Mouse (Mus musculus) neural tube, embryonic 12.5 days (tissue): ENCODE measurements around the gene Podn. TPM values are rescaled to one million over a fixed set of nuclear protein-coding genes. Genes with fewer than 3 reads are reported as not detected.

Experiments used
- ATAC-seq: fragments of 200-750 bp; cut with Nextera tagmentation; 2 replicates; pipeline ENCODE4 v1.8.0; 2017; ENCODE audit warnings: low read depth, mild to moderate bottlenecking, moderate TSS enrichment, moderate library complexity; ENCODE audit not compliant: low FRiP score
- H3K27ac ChIP-seq: fragments of 300-500 bp; sonication (generic); 2 replicates; pipeline ENCODE4 v1.5.1; 2016
- H3K27me3 ChIP-seq: fragments of 300-500 bp; sonication (generic); replicated peaks from 2 replicates; pipeline ENCODE4 v1.6.1; 2016; ENCODE audit warnings: mild to moderate bottlenecking
- H3K36me3 ChIP-seq: fragments of 300-500 bp; sonication (generic); 2 replicates; pipeline ENCODE4 v1.6.1; 2016; ENCODE audit warnings: mild to moderate bottlenecking
- H3K4me1 ChIP-seq: fragments of 300-500 bp; sonication (generic); 2 replicates; pipeline ENCODE4 v1.6.1; 2016
- H3K4me2 ChIP-seq: fragments of 300-500 bp; sonication (generic); replicated peaks from 2 replicates; pipeline ENCODE4 v1.6.1; 2016; ENCODE audit warnings: mild to moderate bottlenecking
- H3K4me3 ChIP-seq: fragments of 300-500 bp; sonication (generic); 2 replicates; pipeline ENCODE4 v1.5.1; 2016
- H3K9ac ChIP-seq: fragments of 300-500 bp; sonication (generic); 2 replicates; pipeline ENCODE4 v1.6.1; 2016; ENCODE audit warnings: mild to moderate bottlenecking
- H3K9me3 ChIP-seq: fragments of 300-500 bp; sonication (generic); 2 replicates; pipeline ENCODE4 v1.6.1; 2016; ENCODE audit warnings: mild to moderate bottlenecking
- WGBS: fragments of 180-500 bp; shearing (Covaris S2); methylation state at CpG from one replicate; pipeline ENCODE4 v1.1.7; 2016; 5-methylcytosine and 5-hydroxymethylcytosine counted together
- polyA plus RNA-seq: library from polyadenylated mRNA; unstranded; fragments of >200 nt; fragmentation: Nextera tagmentation; extraction: Ambion mirVana; gene quantifications from 2 replicates; pipeline ENCODE4 v1.2.1, GENCODE M21; 2016

The Podn gene
- polyA plus RNA-seq, 1 experiment from 2014 or later: 0.20 TPM

DNA sequence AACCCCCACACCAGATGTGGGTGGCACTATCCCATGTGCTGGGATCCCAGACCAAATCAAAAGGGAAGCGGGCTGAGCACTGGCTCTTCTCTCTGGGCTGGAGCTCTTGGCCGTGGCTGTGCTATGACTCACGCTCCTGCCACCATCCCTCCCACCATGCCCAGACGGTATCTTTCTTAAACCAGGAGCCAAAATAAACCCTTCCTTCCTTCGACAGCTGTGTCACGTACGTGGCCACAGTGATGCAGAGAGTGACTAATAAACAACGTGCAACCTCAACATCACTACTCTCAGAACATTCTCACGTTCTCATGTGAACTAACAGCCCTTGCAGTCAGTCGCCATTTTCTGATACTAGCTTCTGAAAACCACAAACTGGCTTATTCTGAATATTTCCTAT, 38.1 kb downstream of the Podn start:
- Histone ChIP-seq H3K27me3 (no peaks in the 10 kb centered on the region), H3K4me3 (no peak overlapping the region), H3K9me3 (no peaks in the 10 kb centered on the region), H3K4me2 (no peak overlapping the region), H3K4me1 (no peaks in the 10 kb centered on the region; the same call in 1 of the 2 replicates), H3K9ac (no peak overlapping the region), H3K27ac (no peak overlapping the region), H3K36me3 (peaks cover 55% of the 10 kb centered on the region)
- 91% methylated on average over 10 of the region's 10 CpGs for WGBS
- ATAC-seq: no peak

DNA sequence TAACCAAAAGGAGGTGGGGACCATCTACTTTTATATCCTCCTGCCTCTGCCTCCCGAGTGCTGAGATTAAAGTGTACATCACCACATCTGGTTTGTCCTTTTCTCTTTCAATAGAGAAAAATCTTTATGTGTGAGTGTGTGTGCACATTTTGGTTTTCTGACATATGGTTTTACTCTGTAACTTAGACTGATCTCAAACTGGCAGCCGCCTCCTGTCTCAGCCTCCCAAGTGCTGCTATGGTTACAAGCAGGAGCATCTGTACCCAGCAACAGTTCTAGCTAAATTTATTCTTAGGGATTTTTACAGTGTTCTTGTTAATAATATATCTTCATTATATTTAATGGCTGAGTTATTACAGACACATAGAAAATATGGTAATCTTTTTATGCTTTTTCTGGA, 39.0 kb downstream of the Podn start:
- Histone ChIP-seq H3K27ac (no peak overlapping the region), H3K9me3 (no peaks in the 10 kb centered on the region), H3K4me2 (no peak overlapping the region), H3K4me3 (no peak overlapping the region), H3K27me3 (no peaks in the 10 kb centered on the region), H3K4me1 (no peaks in the 10 kb centered on the region; the same call in 1 of the 2 replicates), H3K9ac (no peak overlapping the region), H3K36me3 (peaks cover 55% of the 10 kb centered on the region)
- WGBS: 92% methylated on average over 2 of the region's 2 CpGs
- no peak for ATAC-seq

DNA sequence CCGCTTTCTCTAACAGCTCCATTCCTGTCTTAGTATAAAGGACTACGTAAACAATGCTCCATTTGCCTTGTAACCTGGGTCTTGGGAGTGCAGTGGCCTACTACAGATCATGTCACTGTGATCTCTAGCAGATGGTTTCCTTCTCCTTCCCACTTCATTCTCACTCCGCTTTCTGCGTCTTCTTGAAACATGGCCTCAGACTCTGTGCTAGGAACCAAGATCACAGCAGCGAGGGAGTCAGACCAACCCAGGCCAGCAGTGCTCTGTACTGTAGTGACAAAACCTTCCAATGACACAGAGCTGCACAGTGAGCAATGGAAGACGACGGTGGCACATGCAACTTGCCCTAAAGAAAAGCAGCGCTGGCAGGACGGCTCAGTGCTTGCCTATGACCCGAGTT, 40.4 kb downstream of the Podn start:
- no peak overlapping the region for H3K4me2 ChIP-seq
- 97% methylated on average over 10 of the region's 10 CpGs for WGBS
- peaks cover 60% of the 10 kb centered on the region for H3K36me3 ChIP-seq
- ATAC-seq: no peak
- no peaks in the 10 kb centered on the region for H3K9me3 ChIP-seq
- no peaks in the 10 kb centered on the region for H3K27me3 ChIP-seq
- no peak overlapping the region for H3K27ac ChIP-seq
- H3K4me1 ChIP-seq: no peaks in the 10 kb centered on the region; the same call in 1 of the 2 replicates
- no peak overlapping the region for H3K4me3 ChIP-seq
- no peak overlapping the region for H3K9ac ChIP-seq

DNA sequence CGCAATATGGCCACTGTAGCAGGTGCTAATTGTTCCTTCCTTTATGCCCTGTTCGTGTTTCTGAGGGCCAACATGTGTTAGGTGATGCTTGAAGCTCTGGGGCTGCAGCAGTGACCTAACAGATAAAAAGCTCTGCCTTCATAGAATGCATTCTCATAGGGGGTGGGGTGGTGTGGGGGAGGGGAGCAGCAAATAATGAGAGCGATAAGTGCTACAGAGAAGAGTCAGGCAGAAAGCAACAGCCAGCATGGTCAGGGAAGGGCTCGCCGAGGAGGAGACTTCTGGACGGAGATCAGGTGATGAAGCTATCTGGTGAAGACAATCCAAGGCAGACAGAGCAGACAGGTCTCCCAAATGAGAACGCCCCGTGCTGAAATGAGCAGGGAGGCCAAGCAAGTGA, 43.6 kb downstream of the Podn start:
- no peak overlapping the region for H3K9ac ChIP-seq
- H3K27ac ChIP-seq: no peak overlapping the region
- no peaks in the 10 kb centered on the region for H3K27me3 ChIP-seq
- H3K4me3 ChIP-seq: no peak overlapping the region
- H3K36me3 ChIP-seq: peaks cover 65% of the 10 kb centered on the region
- no peak for ATAC-seq
- 91% methylated on average over 8 of the region's 8 CpGs for WGBS
- H3K9me3 ChIP-seq: no peaks in the 10 kb centered on the region
- no peak overlapping the region for H3K4me2 ChIP-seq
- H3K4me1 ChIP-seq: no peaks in the 10 kb centered on the region

DNA sequence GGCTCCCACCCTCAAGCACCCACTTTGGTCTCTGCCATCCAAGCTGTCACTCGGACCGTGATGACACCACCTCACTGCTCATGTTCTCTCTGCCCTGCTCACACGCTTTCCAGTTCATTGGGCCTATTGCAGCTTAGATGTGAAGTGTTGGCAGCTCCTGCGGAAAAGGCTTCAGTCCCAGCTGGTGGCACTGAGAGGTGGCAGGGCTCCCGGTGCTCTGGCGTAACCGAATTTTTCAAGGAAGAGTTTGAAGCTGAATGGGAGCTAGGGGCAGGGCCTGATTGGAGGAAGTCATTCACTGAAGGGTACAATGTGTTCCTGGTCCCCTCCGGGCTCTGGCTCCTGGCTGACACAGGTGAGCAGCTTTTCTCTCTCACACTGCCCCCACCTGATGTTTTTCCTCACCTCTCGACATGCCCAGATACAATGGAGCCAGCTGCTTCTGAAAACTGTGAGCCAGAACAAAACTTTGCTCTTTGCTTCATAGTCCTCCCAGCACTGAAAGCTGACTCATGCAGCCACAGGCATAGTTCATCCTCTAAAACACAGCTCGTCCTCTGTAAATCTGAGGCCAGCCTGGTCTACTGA, 44.5 kb downstream of the Podn start:
- H3K4me1 ChIP-seq: no peaks in the 10 kb centered on the region
- no peaks in the 10 kb centered on the region for H3K27me3 ChIP-seq
- no peak for ATAC-seq
- no peak overlapping the region for H3K4me3 ChIP-seq
- H3K9me3 ChIP-seq: no peaks in the 10 kb centered on the region
- WGBS: 86% methylated on average over 10 of the region's 10 CpGs
- H3K9ac ChIP-seq: no peak overlapping the region
- peaks cover 74% of the 10 kb centered on the region for H3K36me3 ChIP-seq
- H3K27ac ChIP-seq: no peak overlapping the region
- no peak overlapping the region for H3K4me2 ChIP-seq

DNA sequence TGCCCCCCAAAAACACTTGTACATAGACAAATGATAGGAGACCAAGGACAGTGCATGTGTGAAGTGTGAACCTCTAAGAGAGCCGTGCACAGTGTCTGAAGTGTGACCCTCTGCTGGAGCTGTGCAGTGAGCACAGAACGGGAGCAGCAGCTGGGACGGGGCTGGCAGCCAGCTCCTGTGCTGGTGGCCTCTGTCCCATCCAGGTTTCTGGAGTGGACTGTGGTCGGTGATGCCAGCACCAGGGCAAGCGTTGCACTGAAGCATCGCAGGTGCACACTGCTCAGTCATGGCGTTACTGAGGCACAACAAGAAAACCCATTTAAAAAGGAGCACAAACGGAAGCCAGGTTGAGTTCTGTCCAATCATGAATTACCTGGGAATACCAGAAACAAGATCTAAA, 50.1 kb downstream of the Podn start:
- no peaks in the 10 kb centered on the region for H3K4me1 ChIP-seq
- ATAC-seq: no peak
- 94% methylated on average over 8 of the region's 8 CpGs for WGBS
- H3K4me2 ChIP-seq: no peak overlapping the region
- no peak overlapping the region for H3K27ac ChIP-seq
- H3K4me3 ChIP-seq: no peak overlapping the region
- H3K9me3 ChIP-seq: no peaks in the 10 kb centered on the region
- H3K27me3 ChIP-seq: no peaks in the 10 kb centered on the region
- H3K9ac ChIP-seq: no peak overlapping the region
- H3K36me3 ChIP-seq: peaks cover 50% of the 10 kb centered on the region

DNA sequence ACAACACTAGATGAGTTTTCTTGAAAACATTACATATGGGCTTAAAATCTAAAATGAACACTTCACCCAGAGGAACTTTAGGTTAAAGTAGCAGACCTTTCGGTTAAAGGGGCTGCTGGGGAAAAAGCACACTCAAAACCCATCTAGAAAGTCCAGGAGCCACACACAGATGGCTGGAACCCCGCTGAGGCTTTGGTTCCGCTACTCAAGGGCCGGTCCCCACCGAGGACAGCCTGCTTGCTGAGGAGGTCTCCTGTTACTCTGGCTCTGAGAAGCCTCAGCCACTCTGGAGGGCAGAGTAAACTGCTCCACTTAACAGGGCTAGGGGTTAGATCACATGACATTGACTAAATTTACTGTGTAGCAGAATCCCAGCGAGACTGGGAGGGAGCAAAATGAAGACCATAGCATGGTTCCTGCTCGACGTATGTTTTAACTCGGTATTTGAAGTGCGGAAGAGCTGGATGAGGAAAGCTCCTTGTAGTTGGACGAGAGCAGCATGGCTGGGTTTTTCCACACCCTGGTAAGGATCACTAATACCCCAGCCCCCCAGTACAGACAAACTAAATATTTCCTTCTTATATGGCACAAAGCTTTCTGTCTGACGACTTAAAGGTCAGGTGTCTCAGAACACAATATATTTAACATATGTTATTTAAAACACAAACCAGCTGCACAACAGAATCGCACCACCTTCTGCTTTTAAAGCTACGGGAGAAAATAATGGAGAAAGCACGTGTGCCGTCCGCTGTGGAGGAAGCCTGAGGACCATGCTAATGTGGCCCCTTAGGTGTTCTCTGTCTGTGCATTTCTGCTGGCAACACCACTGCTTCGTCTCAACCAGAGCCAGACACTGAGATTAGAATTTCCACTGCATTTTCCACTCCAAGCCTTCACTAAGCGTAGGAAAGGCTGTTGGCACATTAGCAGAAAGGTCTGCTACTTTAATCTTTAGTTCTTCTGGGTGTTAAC, 50.8 kb downstream of the Podn start:
- 67% methylated on average over 19 of the region's 19 CpGs for WGBS
- H3K9ac ChIP-seq: no peak overlapping the region
- no peak overlapping the region for H3K4me2 ChIP-seq
- no peak for ATAC-seq
- H3K9me3 ChIP-seq: no peaks in the 10 kb centered on the region
- H3K4me3 ChIP-seq: no peak overlapping the region
- peaks cover 50% of the 10 kb centered on the region for H3K36me3 ChIP-seq
- H3K4me1 ChIP-seq: no peaks in the 10 kb centered on the region
- no peaks in the 10 kb centered on the region for H3K27me3 ChIP-seq
- H3K27ac ChIP-seq: no peak overlapping the region

DNA sequence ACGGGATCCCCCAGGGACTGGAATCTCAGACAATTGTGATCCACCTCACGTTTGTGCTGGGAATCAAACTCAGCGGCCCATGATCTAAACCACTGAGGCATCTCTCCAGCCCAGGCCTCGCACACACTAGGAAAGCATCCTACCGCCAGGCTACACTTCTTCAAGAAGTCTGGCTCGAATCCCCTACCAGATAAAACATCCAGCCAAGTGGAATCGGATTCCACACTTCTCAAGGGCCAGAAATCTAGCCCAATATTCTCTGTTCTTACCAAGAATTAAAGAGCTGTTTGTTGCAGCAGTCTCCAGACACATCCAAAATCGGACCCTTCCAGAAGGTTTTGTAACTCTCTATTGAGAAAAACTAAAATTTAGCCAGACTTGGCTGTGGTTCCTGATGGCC, 59.2 kb downstream of the Podn start:
- ATAC-seq: no peak
- WGBS: 84% methylated on average over 8 of the region's 8 CpGs

DNA sequence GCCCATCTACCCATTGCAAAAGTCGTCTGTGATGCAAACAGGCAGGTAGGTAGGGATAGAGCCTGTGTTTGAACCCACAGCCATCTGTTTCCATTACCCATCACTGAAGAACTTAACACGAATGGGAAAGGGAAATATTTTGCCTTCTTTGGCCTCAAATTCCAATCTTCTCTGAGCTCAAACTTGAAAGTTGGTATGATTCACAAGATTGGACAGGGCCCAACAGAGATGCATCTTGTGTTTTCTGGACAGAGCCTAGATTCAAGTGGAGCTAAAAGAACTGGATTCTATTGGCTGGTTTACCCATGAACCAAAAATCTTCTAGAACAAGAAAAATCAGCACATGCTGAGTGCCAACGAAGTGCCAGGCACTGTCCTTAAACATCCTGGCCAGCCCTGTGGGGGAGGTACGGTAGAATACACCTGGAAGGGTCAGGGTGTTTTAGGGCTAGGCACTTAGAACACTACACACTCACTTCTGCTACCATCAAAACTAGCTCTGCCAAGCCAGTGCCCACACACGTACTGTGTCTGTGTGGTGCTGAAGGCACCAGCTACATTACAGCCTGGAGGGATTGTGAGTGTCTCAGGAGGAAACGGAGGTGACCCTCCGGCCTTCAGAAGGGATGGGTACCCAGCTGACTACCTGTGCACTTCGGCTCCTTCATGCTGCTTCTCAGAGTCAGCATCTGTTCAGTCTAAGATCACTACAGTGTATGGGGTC, 63.0 kb downstream of the Podn start:
- ATAC-seq: no peak
- peaks cover 48% of the 10 kb centered on the region for H3K27me3 ChIP-seq
- no peak overlapping the region for H3K27ac ChIP-seq
- no peaks in the 10 kb centered on the region for H3K36me3 ChIP-seq
- no peaks in the 10 kb centered on the region for H3K9me3 ChIP-seq
- H3K4me2 ChIP-seq: no peak overlapping the region
- peaks cover 17% of the 10 kb centered on the region for H3K4me1 ChIP-seq
- H3K9ac ChIP-seq: no peak overlapping the region
- no peak overlapping the region for H3K4me3 ChIP-seq
- WGBS: 84% methylated on average over 8 of the region's 8 CpGs

More for the DNA sequence above, 59.2 kb downstream of the Podn start:
- H3K36me3 ChIP-seq: 0 out of 2 replicates have a peak, but pooled peaks cover 1% of the 10 kb centered on the region
- H3K4me1 ChIP-seq: 0 out of 2 replicates have a peak, but pooled peaks cover 3% of the 10 kb centered on the region
- H3K4me3 ChIP-seq: no peak overlapping the region
- peaks cover 19% of the 10 kb centered on the region for H3K27me3 ChIP-seq
- H3K9ac ChIP-seq: no peak overlapping the region
- no peaks in the 10 kb centered on the region for H3K9me3 ChIP-seq
- H3K27ac ChIP-seq: no peak overlapping the region
- H3K4me2 ChIP-seq: no peak overlapping the region

DNA sequence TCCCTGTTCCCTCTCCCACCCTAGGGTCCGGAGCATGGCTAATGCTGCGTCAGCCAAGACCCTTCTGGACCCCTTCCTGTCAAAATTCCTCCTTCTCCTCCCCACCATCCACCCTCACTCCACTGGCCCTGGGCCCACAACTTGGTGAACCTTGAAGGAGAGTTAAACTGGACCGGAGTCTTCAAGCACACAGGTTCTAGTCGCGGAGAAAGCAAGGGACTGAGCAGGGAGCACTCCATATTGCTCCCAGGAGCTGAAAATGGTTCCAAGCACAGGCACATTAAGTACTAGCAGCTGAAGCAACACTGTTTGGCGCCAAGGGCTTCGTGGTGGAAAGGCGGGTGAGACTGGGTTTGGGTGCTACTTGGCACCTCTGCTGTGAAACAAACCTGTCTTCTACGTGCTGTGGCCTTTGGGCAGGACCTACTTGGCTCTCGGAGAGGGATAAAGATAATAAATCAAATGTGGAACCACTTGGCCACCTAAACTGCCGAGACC, 63.8 kb downstream of the Podn start:
- Histone ChIP-seq H3K4me1 (peaks cover 17% of the 10 kb centered on the region), H3K4me2 (peak overlapping the region; percentile 99), H3K9ac (peak overlapping the region; percentile 57), H3K4me3 (peak overlapping the region; percentile 50), H3K36me3 (no peaks in the 10 kb centered on the region), H3K27ac (no peak overlapping the region), H3K9me3 (no peaks in the 10 kb centered on the region), H3K27me3 (peaks cover 48% of the 10 kb centered on the region)
- 31% methylated on average over 11 of the region's 11 CpGs for WGBS
- no peak for ATAC-seq

DNA sequence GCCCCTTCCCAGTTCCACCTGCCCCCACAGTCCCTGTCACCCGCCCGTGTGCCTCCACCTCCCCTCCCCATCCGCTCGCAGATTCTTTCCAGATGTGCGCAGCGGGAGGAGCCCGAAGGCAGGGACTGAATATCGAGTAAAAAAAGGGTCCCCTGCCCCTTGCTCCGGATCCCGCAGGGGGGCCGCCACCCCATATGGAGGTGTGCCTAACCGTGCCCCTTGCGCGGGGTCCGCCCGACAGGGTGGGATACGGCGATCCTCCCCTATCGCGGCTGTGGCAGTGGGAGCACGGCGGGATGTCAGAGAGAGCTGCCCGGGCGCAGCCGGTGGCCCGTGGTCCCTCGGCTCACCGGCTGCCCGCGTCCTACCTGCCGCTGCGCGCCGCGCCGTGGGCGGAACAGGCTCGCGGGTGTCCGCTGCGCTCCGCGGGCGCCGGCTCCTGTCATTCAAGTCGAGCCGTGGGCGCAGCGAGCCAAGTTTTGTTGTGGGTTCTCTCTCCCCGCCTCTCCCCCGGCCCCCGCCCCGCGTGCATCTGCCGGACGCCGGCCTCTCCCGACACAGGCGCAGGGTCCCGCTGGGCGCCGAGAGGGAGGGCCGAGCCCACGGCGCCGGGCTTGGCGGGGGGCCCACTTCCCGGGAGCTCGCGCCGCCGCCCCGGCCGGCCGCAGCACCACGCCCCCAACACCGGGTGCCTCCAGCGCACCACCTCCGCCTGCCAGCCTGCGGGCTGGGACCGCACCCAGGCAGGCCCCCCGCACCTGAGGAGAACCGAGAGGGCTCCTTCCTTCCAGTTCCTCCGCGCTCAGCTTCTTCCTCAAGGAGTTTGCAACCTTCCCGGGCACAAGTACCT, 64.5 kb downstream of the Podn start:
- under 1% methylated on average over 85 of the region's 86 CpGs for WGBS
- no peaks in the 10 kb centered on the region for H3K36me3 ChIP-seq
- peak overlapping the region; percentile 99 for H3K4me2 ChIP-seq
- H3K27me3 ChIP-seq: peaks cover 48% of the 10 kb centered on the region
- no peaks in the 10 kb centered on the region for H3K9me3 ChIP-seq
- peak overlapping the region; percentile 57 for H3K9ac ChIP-seq
- peaks cover 17% of the 10 kb centered on the region for H3K4me1 ChIP-seq
- peak; percentile 48; the same call in 1 of the 2 replicates for ATAC-seq
- peak overlapping the region; percentile 50 for H3K4me3 ChIP-seq
- no peak overlapping the region for H3K27ac ChIP-seq
